Mouse (Mus musculus) frontal cortex, postnatal 25 days (tissue): ENCODE measurements around the gene Klrb1f.
"Not testable (repeated sequence)": the region's sequence is repeated elsewhere in the genome, so short reads cannot be mapped to it uniquely, and the experiment has no call there.

Experiments used
- DNase-seq, 2 experiments: peaks; one replicate each; pipeline ENCODE4 v3.0.0; 2022; ENCODE audit warnings: low spot score in 2 of 2

The Klrb1f gene

DNA sequence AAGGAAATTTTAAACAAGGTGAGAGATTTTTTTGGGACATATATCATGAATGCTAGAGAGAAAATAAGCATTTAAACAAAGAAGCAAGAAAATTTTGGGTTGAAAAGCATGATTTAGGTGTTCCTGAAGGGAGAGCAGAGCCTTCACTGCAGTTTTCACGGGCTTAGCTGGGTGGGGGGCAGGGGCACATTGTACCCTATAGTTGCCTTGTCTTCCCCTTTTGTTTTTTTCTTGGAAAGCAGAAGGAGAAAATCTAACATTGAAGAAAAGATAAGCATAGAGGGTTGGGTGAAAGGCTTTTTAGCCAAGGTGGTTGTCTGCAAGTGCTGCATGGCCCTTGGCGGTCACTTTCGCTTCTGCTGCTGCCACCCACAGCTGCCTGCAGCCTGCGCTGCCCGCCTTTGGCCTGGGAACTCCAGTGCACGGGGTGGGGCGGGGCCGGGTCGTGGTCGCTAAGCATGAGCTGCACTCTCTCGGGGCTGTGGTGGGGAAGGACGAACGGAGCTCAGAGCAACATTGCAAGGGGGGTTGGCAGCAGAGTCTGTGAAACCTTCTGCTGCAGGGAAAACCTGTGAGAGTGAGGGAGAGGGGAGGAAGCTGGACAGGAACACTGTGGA, 3.3 kb downstream of the Klrb1f start:
- no peak for DNase-seq

GRCm38 (mm10) chr6:129049596-129050251, 4.0 kb downstream of the Klrb1f start:
- no peak for DNase-seq

GRCm38 (mm10) chr6:129051086-129051485, 5.4 kb downstream of the Klrb1f start:
- DNase-seq: no peak

DNA sequence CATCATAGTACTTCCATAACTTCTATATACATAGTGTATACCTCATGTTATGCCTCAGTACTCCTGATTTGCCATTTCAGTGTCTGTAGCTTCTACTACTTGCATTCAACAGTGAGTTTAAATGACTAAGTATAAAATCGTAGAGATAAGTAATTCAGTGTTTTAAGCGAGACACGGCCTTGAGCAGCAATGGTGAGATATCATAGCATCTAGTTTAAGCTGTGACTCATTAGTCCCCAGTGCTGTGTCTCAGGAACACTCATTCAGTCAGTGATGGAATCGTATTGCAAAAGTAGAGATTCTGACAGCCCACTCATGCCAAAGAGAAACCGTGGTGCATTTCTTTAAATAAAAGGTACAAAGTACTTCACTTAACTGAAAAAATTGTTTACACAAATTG, 6.0 kb downstream of the Klrb1f start:
- DNase-seq: no peak

- no peak for DNase-seq
These were observed 10.5 kb downstream of the Klrb1f start for GRCm38 (mm10) chr6:129056237-129056636.

DNA sequence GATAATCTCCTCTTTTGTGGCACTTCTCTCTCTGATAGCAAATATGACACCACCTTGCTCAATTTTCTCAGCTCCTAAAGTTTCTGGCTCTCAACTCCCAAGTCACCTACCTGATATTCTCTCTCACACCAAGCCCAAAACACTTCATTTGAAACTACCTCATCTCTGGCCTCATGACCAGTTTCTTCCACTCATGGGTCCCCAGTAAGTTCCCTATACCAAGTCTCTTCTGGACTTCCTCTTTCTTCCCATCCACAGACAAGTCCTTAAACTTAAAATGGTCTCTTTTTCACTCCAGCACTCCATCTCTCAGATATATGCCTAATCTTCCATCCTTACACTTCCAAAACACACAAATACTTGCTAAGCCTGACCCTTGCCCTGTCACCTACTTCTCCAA, 12.3 kb downstream of the Klrb1f start:
- no peak for DNase-seq

- DNase-seq: no peak
These were observed 19.7 kb downstream of the Klrb1f start for GRCm38 (mm10) chr6:129065407-129065806.

- no peak for DNase-seq
These were observed 20.2 kb downstream of the Klrb1f start for GRCm38 (mm10) chr6:129065857-129066256.

- no peak for DNase-seq
These were observed 20.8 kb downstream of the Klrb1f start for GRCm38 (mm10) chr6:129066530-129066929.

DNA sequence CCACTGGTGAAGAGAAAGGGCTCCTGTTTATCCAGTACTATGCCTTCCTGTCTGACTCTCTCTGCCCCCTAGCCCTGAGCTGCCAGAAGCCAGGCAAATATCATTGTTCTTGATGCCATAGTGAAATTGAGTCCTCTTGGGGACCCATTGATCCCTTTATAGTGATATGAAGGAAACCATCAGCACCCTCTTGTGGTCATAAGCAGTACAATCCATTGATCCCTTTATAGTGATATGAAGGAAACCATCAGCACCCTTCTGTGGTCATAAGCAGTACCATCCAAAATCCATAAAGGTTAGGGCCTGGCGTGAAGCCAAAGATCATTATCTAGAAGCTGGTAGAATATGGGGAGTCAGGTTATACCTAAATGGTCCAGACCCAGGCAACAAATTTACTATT, 21.3 kb downstream of the Klrb1f start:
- no peak for DNase-seq

DNA sequence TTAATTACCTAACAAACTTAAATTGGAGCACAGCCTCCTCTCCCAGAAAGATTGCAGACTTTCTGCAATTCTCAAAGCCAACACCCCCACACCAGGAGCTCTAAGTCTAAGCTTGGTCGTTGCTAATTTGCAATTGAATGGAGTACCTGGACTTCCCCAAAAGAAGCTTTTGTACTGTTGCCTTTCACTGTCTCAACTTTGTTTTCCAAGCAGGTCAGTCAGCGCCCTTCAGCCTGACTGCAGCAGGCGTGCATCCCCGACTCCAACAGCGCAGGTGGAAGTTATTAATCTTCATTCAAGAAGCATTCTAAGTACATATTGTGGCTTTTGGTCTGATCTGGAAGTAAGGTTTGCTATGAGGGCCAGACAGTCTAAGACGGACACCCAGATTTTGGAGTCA, 39.4 kb downstream of the Klrb1f start:
- DNase-seq: no peak

DNA sequence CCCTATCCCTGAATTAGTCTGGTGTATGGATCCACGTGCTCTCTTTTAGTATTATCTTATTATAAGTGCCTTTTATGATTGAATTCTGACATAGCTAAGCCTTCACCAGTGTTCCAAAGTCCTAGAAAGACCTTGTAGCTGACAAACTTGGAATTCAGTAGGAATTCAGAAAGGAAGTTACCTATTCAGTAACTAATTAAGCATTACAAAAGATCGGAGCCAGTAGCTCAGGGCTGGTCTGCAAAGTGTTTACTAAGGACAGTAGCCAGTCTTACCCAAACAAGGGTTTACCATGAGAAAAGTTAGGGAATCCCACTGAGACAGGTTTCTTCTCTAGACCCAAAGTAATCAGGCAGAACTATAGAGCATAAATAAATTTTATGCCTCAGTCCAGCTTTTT, 40.3 kb downstream of the Klrb1f start:
- not testable (repeated sequence) for DNase-seq

GRCm38 (mm10) chr6:129088161-129088560, 42.5 kb downstream of the Klrb1f start:
- no peak for DNase-seq

DNA sequence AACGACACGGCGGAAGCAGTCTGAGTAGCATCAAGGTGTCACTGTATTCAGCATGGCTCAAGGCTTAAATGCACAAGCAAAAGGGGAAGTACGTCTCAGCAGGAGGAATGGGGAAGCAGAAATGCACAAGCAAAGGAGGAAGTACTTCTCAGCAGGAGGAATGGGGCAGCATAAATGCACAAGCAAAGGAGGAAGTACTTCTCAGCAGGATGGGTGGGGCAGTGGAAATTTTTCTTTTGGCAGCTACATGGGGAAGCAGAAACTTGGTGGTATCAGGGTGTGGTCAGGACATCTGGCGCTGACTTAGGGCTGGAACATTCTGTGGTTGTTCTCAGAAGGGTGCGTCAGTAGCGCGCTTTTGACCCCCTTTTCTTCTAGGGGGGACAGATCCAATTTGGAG, 42.9 kb downstream of the Klrb1f start:
- not testable (repeated sequence) for DNase-seq

DNA sequence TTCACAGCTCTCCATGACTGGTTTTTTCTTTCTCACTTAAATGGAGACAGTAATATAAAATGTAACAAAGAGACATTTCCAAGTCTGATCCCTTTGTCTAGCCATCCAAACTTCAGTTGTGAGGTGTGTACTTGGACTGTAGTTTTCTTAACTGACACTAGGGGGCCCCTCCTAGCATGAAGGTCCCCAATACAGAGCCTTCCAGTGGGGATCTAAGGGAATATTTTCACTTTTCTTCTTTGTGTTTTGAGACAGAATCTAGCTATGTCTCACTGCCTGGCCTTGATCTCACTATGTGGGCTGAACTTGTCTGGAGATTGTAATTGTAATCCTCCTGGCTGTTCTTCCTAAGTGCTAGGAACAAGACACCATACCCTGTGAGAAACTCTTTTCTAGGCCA, 49.5 kb downstream of the Klrb1f start:
- no peak for DNase-seq

GRCm38 (mm10) chr6:129097929-129098328, 52.2 kb downstream of the Klrb1f start:
- no peak for DNase-seq

DNA sequence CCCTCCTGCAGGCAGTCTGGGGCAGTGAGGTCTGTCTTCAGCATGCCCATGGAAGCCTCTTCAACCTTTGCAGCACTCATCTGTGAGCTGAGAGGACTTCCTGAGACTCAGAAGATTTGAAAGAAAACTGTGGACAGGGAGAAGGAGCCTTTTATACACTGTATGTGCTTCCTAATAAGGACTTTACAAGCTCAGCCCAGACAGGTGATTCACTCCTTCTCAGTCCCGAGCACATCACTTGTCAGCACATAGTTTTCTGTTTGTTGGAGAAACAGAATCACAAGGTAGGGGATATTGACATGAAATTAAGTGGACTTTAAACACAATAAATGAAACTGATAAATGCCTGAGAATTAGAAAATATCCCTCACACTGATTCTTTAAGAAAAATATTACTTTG, 55.1 kb downstream of the Klrb1f start, which contains the start of gene Clec2e:
Gene Clec2e (minus strand): TSS at position 120 of the 400 bp plus-strand sequence.
- not testable (repeated sequence) for DNase-seq

- no peak for DNase-seq
These were observed 55.9 kb downstream of the Klrb1f start for GRCm38 (mm10) chr6:129101604-129102003.

- no peak for DNase-seq
These were observed 57.3 kb downstream of the Klrb1f start for GRCm38 (mm10) chr6:129102858-129103555.
